Mouse (Mus musculus) lung, embryonic 16.5 days (tissue): ENCODE results near the gene Sult2a1. TPM values are rescaled to one million over a fixed set of nuclear protein-coding genes. Genes with fewer than 3 reads are reported as not detected.
"Not testable (repeated sequence)": the region's sequence is repeated elsewhere in the genome, so short reads cannot be mapped to it uniquely, and the experiment has no call there.

Experiments
- ATAC-seq: fragments of 200-750 bp; cut with Nextera tagmentation; 2 replicates; pipeline ENCODE4 v1.8.0; 2017; ENCODE audit warnings: low read depth, mild to moderate bottlenecking, moderate library complexity
- H3K27ac ChIP-seq: fragments of 300-500 bp; sonication (generic); 2 replicates; pipeline ENCODE4 v1.5.1; 2014; ENCODE audit warnings: mild to moderate bottlenecking, control low read depth, low read length
- H3K27me3 ChIP-seq: fragments of 300-500 bp; sonication (generic); 2 replicates; pipeline ENCODE4 v1.6.1; 2014; ENCODE audit warnings: low read depth, low read length, mixed read lengths; ENCODE audit not compliant: control insufficient read depth, insufficient read depth
- H3K36me3 ChIP-seq: fragments of 300-500 bp; sonication (generic); 2 replicates; pipeline ENCODE4 v1.6.1; 2014; ENCODE audit warnings: low read length; ENCODE audit not compliant: control insufficient read depth, insufficient read depth
- H3K4me1 ChIP-seq: fragments of 300-500 bp; sonication (generic); replicated peaks from 2 replicates; pipeline ENCODE4 v1.6.1; 2014; ENCODE audit warnings: low read length, mixed read lengths; ENCODE audit not compliant: control insufficient read depth, insufficient read depth
- H3K4me2 ChIP-seq: fragments of 300-500 bp; sonication (generic); 2 replicates; pipeline ENCODE4 v1.6.1; 2014; ENCODE audit warnings: low read depth, low read length, control low read depth
- H3K4me3 ChIP-seq: fragments of 300-500 bp; sonication (generic); 2 replicates; pipeline ENCODE4 v1.5.1; 2014; ENCODE audit warnings: mild to moderate bottlenecking, low read length, control low read depth
- H3K9ac ChIP-seq: fragments of 300-500 bp; sonication (generic); 2 replicates; pipeline ENCODE4 v1.6.1; 2014; ENCODE audit warnings: low read length, control low read depth
- H3K9me3 ChIP-seq: fragments of 300-500 bp; sonication (generic); 2 replicates; pipeline ENCODE4 v1.6.1; 2016; ENCODE audit warnings: low read length; ENCODE audit not compliant: control insufficient read depth
- WGBS: fragments of 180-500 bp; shearing (Covaris S2); extraction: QIAGEN DNeasy Blood & Tissue Kit; methylation state at CpG from one replicate; pipeline ENCODE4 v1.1.7; 2014; 5-methylcytosine and 5-hydroxymethylcytosine counted together
- polyA plus RNA-seq: library from polyadenylated mRNA; unstranded; fragments of >200 nt; fragmentation: Nextera tagmentation; extraction: Ambion mirVana; gene quantifications from 2 replicates; pipeline ENCODE4 v1.2.1, GENCODE M21; 2015

Gene Sult2a1
- not detected in 2 replicates for polyA plus RNA-seq

GRCm38 (mm10) chr7:13837309-13837708 lies at the start of gene Sult2a1:
Gene Sult2a1, minus strand, starts transcription at chr7:13837409.
- H3K4me2 ChIP-seq, H3K4me3 ChIP-seq, H3K4me1 ChIP-seq, H3K27me3 ChIP-seq, H3K27ac ChIP-seq, H3K9ac ChIP-seq, ATAC-seq, H3K36me3 ChIP-seq, H3K9me3 ChIP-seq: not testable (repeated sequence)
- 77% methylated on average over 1 of the region's 2 CpGs for WGBS

- ATAC-seq, result no peak
Measured at GRCm38 (mm10) chr7:13813913-13814312, 23.3 kb downstream of the Sult2a1 start.

More at GRCm38 (mm10) chr7:13813913-13814312, 23.3 kb downstream of the Sult2a1 start:
- no peaks in the 10 kb centered on the region for H3K27me3 ChIP-seq
- no peak overlapping the region for H3K9ac ChIP-seq
- no peak overlapping the region for H3K27ac ChIP-seq
- H3K4me2 ChIP-seq, result no peak overlapping the region
- H3K36me3 ChIP-seq, result no peaks in the 10 kb centered on the region
- no peaks in the 10 kb centered on the region for H3K4me1 ChIP-seq
- WGBS, result 56% methylated on average over 1 of the region's 1 CpGs
- no peak overlapping the region for H3K4me3 ChIP-seq
- H3K9me3 ChIP-seq, result peaks cover 2% of the 10 kb centered on the region; the same call in 1 of the 2 replicates

Other genes starting within 250 kb of the Sult2a1 start
- gene Sult2a5, start 213.4 kb downstream of the Sult2a1 start, polyA plus RNA-seq, result not detected in 2 replicates
- not detected in 2 replicates for gene Sult2a2, start 103.9 kb downstream of the Sult2a1 start, polyA plus RNA-seq
- not detected in 2 replicates for gene Sult2a4, start 152.2 kb upstream of the Sult2a1 start, polyA plus RNA-seq